Mouse (Mus musculus) intestine, embryonic 16.5 days (tissue): Measurements from ENCODE around the gene Fam3b. TPM values are rescaled to one million over a fixed set of nuclear protein-coding genes. Genes with fewer than 3 reads are reported as not detected.
A peak's percentile ranks its signal among the peaks of the same experiment; 100 is the strongest.

Experiments
- ATAC-seq: fragments of 200-750 bp; cut with Nextera tagmentation; 2 replicates; pipeline ENCODE4 v1.8.0; 2017; ENCODE audit warnings: moderate TSS enrichment, moderate library complexity
- H3K27ac ChIP-seq: fragments of 300-500 bp; sonication (generic); 2 replicates; pipeline ENCODE4 v1.5.1; 2014; ENCODE audit warnings: mild to moderate bottlenecking, low read length
- H3K27me3 ChIP-seq: fragments of 300-500 bp; sonication (generic); replicated peaks from 2 replicates; pipeline ENCODE4 v1.6.1; 2014; ENCODE audit warnings: low read length, control low read depth, mixed read lengths; ENCODE audit not compliant: control insufficient read depth, insufficient read depth
- H3K36me3 ChIP-seq: fragments of 300-500 bp; sonication (generic); 2 replicates; pipeline ENCODE4 v1.6.1; 2014; ENCODE audit warnings: low read length, control low read depth; ENCODE audit not compliant: control insufficient read depth, insufficient read depth
- H3K4me1 ChIP-seq: fragments of 300-500 bp; sonication (generic); 2 replicates; pipeline ENCODE4 v1.6.1; 2014; ENCODE audit warnings: low read length, control low read depth, mixed read lengths; ENCODE audit not compliant: control insufficient read depth, insufficient read depth
- H3K4me2 ChIP-seq: fragments of 300-500 bp; sonication (generic); 2 replicates; pipeline ENCODE4 v1.6.1; 2014; ENCODE audit warnings: low read depth, low read length, control low read depth
- H3K4me3 ChIP-seq: fragments of 300-500 bp; sonication (generic); 2 replicates; pipeline ENCODE4 v1.5.1; 2014; ENCODE audit warnings: mild to moderate bottlenecking, low read length
- H3K9ac ChIP-seq: fragments of 300-500 bp; sonication (generic); 2 replicates; pipeline ENCODE4 v1.6.1; 2014; ENCODE audit warnings: low read depth, low read length
- H3K9me3 ChIP-seq: fragments of 300-500 bp; sonication (generic); 2 replicates; pipeline ENCODE4 v1.6.1; 2016; ENCODE audit warnings: low read length, control low read depth; ENCODE audit not compliant: control insufficient read depth
- WGBS: fragments of 180-500 bp; shearing (Covaris S2); extraction: QIAGEN DNeasy Blood & Tissue Kit; methylation state at CpG from one replicate; pipeline ENCODE4 v1.1.7; 2014; 5-methylcytosine and 5-hydroxymethylcytosine counted together
- polyA plus RNA-seq: library from polyadenylated mRNA; unstranded; fragments of >200 nt; fragmentation: Nextera tagmentation; extraction: Ambion mirVana; gene quantifications from 2 replicates; pipeline ENCODE4 v1.2.1, GENCODE M21; 2015

The Fam3b gene
- polyA plus RNA-seq, 1 experiment from 2014 or later: 1.3 TPM

DNA sequence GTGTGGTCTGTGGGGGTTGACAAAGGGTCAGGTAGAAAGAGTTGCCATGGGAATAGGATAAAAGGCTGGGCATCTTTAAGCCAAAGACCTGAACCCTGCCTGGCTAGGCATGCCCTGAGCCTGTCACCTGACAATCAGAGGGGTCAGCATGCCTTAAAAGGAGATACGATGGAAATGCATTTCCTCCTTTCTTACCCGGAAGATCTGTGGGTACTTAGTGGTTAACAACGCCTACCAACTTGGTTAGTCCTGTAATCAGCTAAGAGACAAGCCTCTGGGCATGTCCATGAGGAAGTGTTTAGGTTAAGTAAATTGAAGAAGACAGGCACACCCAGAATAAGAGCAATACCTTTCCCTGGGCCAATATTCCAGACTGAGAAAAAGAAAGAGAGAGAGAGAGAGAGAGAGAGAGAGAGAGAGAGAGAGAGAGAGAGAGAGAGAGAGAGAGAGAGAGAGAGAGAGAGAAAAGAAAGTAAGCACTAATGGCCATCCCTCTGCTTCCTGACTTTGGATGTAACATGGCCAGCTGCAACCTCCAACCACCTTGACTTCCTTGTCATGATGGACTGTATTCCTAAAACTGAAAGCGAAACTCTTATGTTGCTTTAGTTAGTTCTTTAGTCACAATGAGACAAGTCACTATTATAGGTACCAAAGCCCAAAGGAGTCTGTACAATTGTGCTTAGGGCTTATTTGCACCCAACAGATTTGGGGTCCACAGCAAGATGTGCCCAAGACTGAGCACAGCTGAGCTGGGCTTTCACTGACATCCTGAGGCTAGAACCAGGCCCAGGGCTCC, 46.4 kb downstream of the Fam3b start:
- 72% methylated on average over 4 of the region's 4 CpGs for WGBS
- Histone ChIP-seq H3K9ac (no peak overlapping the region), H3K36me3 (no peaks in the 10 kb centered on the region), H3K27ac (no peak overlapping the region), H3K4me2 (no peak overlapping the region), H3K9me3 (no peaks in the 10 kb centered on the region), H3K4me3 (no peak overlapping the region), H3K27me3 (no peaks in the 10 kb centered on the region), H3K4me1 (no peaks in the 10 kb centered on the region)
- ATAC-seq: 0 out of 2 replicates have a peak, but pooled peaks have one; percentile 21

- WGBS: 48% methylated on average over 3 of the region's 3 CpGs
- no peaks in the 10 kb centered on the region for H3K9me3 ChIP-seq
- ATAC-seq: no peak
Measured at GRCm38 (mm10) chr16:97467472-97467871, 47.1 kb downstream of the Fam3b start.

GRCm38 (mm10) chr16:97466182-97466957, 48.2 kb downstream of the Fam3b start:
- Histone ChIP-seq H3K9me3 (no peaks in the 10 kb centered on the region), H3K4me3 (no peak overlapping the region), H3K27ac (no peak overlapping the region), H3K27me3 (no peaks in the 10 kb centered on the region), H3K36me3 (no peaks in the 10 kb centered on the region), H3K4me2 (no peak overlapping the region), H3K4me1 (peaks cover 7% of the 10 kb centered on the region), H3K9ac (no peak overlapping the region)
- 48% methylated on average over 4 of the region's 4 CpGs for WGBS
- no peak for ATAC-seq

More at GRCm38 (mm10) chr16:97467472-97467871, 47.1 kb downstream of the Fam3b start:
- Histone ChIP-seq H3K36me3 (no peaks in the 10 kb centered on the region), H3K27me3 (no peaks in the 10 kb centered on the region), H3K4me2 (no peak overlapping the region), H3K4me1 (peaks cover 5% of the 10 kb centered on the region; the same call in 1 of the 2 replicates), H3K9ac (no peak overlapping the region), H3K27ac (no peak overlapping the region), H3K4me3 (no peak overlapping the region)

GRCm38 (mm10) chr16:97462481-97463181, 52.0 kb downstream of the Fam3b start, which contains the start of gene Mx1:
Mx1 (minus strand) TSS chr16:97462907.
- Histone ChIP-seq H3K4me3 (no peak within 1 kb of the TSS), H3K4me1 (peaks cover 7% of the 10 kb centered on the region), H3K36me3 (no peaks in the 10 kb centered on the region), H3K9ac (no peak within 1 kb of the TSS), H3K4me2 (no peak within 1 kb of the TSS), H3K27ac (no peak within 1 kb of the TSS), H3K9me3 (no peaks in the 10 kb centered on the region), H3K27me3 (no peaks in the 10 kb centered on the region)
- 30% methylated on average over 4 of the region's 4 CpGs for WGBS
- peak; percentile 72; the same call in 1 of the 2 replicates for ATAC-seq

GRCm38 (mm10) chr16:97461271-97461670, 53.3 kb downstream of the Fam3b start:
- Histone ChIP-seq H3K27ac (no peak overlapping the region), H3K36me3 (no peaks in the 10 kb centered on the region), H3K4me2 (no peak overlapping the region), H3K9ac (no peak overlapping the region), H3K9me3 (no peaks in the 10 kb centered on the region), H3K4me3 (no peak overlapping the region), H3K4me1 (peaks cover 7% of the 10 kb centered on the region), H3K27me3 (no peaks in the 10 kb centered on the region)
- 67% methylated on average over 2 of the region's 2 CpGs for WGBS
- ATAC-seq: no peak

GRCm38 (mm10) chr16:97459831-97460230, 54.8 kb downstream of the Fam3b start:
- ATAC-seq: no peak
- H3K27me3 ChIP-seq: no peaks in the 10 kb centered on the region
- 57% methylated on average over 1 of the region's 1 CpGs for WGBS
- H3K27ac ChIP-seq: no peak overlapping the region
- no peak overlapping the region for H3K4me2 ChIP-seq
- no peak overlapping the region for H3K4me3 ChIP-seq
- peaks cover 7% of the 10 kb centered on the region for H3K4me1 ChIP-seq
- no peak overlapping the region for H3K9ac ChIP-seq
- no peaks in the 10 kb centered on the region for H3K9me3 ChIP-seq
- H3K36me3 ChIP-seq: no peaks in the 10 kb centered on the region

DNA sequence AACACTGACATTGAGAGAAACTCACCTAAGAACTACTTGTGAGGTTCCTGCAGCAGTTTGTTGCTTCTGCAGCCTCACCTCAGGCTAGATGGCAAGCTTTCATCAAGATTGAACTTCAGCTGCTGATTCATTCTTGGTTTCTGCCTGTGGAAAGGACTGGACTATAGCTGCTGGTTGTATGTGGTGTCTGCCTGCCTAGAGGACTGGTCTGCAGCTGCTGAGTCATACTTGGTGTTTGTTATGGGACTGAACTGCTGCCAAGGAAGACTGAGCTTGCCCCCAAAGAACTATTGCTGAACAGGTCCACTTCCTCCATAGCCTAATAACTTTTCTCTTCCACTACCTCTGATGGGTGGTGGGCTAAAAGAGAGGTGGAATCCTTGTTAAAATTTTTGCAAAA, 67.2 kb downstream of the Fam3b start:
- ATAC-seq: no peak
- H3K4me2 ChIP-seq: no peak overlapping the region
- no peaks in the 10 kb centered on the region for H3K4me1 ChIP-seq
- H3K9me3 ChIP-seq: no peaks in the 10 kb centered on the region
- no peak overlapping the region for H3K27ac ChIP-seq
- H3K4me3 ChIP-seq: no peak overlapping the region
- H3K27me3 ChIP-seq: no peaks in the 10 kb centered on the region
- H3K9ac ChIP-seq: no peak overlapping the region
- H3K36me3 ChIP-seq: no peaks in the 10 kb centered on the region

- Histone ChIP-seq H3K4me1 (no peaks in the 10 kb centered on the region), H3K9me3 (no peaks in the 10 kb centered on the region), H3K4me2 (no peak overlapping the region), H3K36me3 (no peaks in the 10 kb centered on the region), H3K27ac (no peak overlapping the region), H3K4me3 (no peak overlapping the region), H3K9ac (no peak overlapping the region), H3K27me3 (no peaks in the 10 kb centered on the region)
- 49% methylated on average over 14 of the region's 14 CpGs for WGBS
- peak; percentile 76 for ATAC-seq
Measured at GRCm38 (mm10) chr16:97443670-97444263, 70.8 kb downstream of the Fam3b start.

DNA sequence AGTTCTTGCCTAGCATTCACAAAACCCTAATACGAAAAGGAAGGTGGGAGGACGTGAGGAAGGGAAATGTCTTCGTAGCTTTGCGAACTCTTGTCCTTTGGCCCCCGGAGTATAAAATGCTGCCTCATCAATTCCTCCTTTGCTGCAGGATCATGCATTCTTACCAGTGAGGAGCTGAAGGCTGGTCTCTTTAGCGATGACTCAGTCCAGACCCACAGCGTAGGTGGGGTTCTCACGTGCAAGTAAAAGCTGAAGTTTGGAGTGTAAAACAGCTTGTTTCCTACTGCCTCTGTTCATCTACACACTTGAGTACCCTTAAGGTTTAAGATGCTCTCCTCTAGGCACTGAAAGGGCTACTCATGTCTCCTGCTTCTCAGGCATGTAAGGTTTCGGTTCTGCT, 72.6 kb downstream of the Fam3b start:
- ATAC-seq: no peak
- Histone ChIP-seq H3K4me1 (no peaks in the 10 kb centered on the region), H3K4me2 (no peak overlapping the region), H3K27ac (no peak overlapping the region), H3K9me3 (no peaks in the 10 kb centered on the region), H3K4me3 (no peak overlapping the region), H3K36me3 (no peaks in the 10 kb centered on the region), H3K27me3 (no peaks in the 10 kb centered on the region), H3K9ac (no peak overlapping the region)
- WGBS: 69% methylated on average over 9 of the region's 9 CpGs
